ENCODE assay signal across 7 mouse cellular contexts in genomic region chr1:86526116-86526788, GRCm38 (mm10). TPM values are rescaled to one million over a fixed set of nuclear protein-coding genes. Genes with fewer than 3 reads are reported as not detected.
DNase-seq lines count a peak whose midpoint lies in the region; ATAC-seq lines count a peak whose summit lies in the region.

TSS of gene Ptma (plus strand) at chr1:86526726.

- peak within 1 kb of the TSS; percentile 95 for H3K4me2 ChIP-seq in intestine, embryonic 16.5 days (ENCODE audit: low read depth, low read length)
- H3K4me2 ChIP-seq in midbrain, embryonic 11.5 days = peak within 1 kb of the TSS; percentile 98

- intact Hi-C loops in left cerebral cortex, postnatal 36 days (cut with DNase I) = loop anchor here (1.0 kb wide), 1 partner anchor 22 kb away; no protein-coding TSS in a partner anchor

- no peaks in the 10 kb centered on the region; the same call in 1 of the 2 replicates for H3K36me3 ChIP-seq in intestine, embryonic 16.5 days (ENCODE audit: control insufficient read depth, insufficient read depth, low read length)
- peaks cover 14% of the 10 kb centered on the region for H3K36me3 ChIP-seq in midbrain, embryonic 11.5 days (ENCODE audit: control insufficient read depth, insufficient read depth, low read length)

- H3K27me3 ChIP-seq in intestine, embryonic 16.5 days (replicated peaks; ENCODE audit: control insufficient read depth, insufficient read depth, low read length) = no peaks in the 10 kb centered on the region
- H3K27me3 ChIP-seq in midbrain, embryonic 11.5 days (ENCODE audit: control insufficient read depth, insufficient read depth, low read length) = no peaks in the 10 kb centered on the region

- peak within 1 kb of the TSS; percentile 97 for H3K4me3 ChIP-seq in intestine, embryonic 16.5 days (ENCODE audit: low read length)
- peak within 1 kb of the TSS; percentile 92 for H3K4me3 ChIP-seq in midbrain, embryonic 11.5 days (ENCODE audit: low read depth, low read length)

- H3K9ac ChIP-seq in intestine, embryonic 16.5 days (ENCODE audit: low read depth, low read length) = peak within 1 kb of the TSS; percentile 100
- peak within 1 kb of the TSS; percentile 100 for H3K9ac ChIP-seq in midbrain, embryonic 11.5 days (ENCODE audit: low read length)

- DNase-seq in adrenal gland, adult 8-10 months = peak; percentile 99
- DNase-seq in embryo, embryonic 9.5 days (ENCODE audit: extremely low spot score) = peak; percentile 99
- DNase-seq in gastrocnemius, postnatal 4 days (ENCODE audit: low spot score in 2 of 2) = peak; percentile 97 to 99
- DNase-seq in left cerebral cortex, postnatal 36 days (ENCODE audit: low spot score in 2 of 2) = peak; percentile 98 to 99
- peak; percentile 100 for DNase-seq in midbrain, embryonic 11.5 days (ENCODE audit: low spot score, missing footprints)
- DNase-seq in skeletal muscle tissue, adult 2 months (ENCODE audit: low read depth, low spot score) = peak; percentile 99

- WGBS in intestine, embryonic 16.5 days = under 1% methylated on average over 59 of the region's 63 CpGs
- under 1% methylated on average over 50 of the region's 63 CpGs for WGBS in midbrain, embryonic 11.5 days

- H3K9me3 ChIP-seq in intestine, embryonic 16.5 days (ENCODE audit: control insufficient read depth, low read length) = no peaks in the 10 kb centered on the region
- H3K9me3 ChIP-seq in midbrain, embryonic 11.5 days (ENCODE audit: control insufficient read depth, low read length) = no peaks in the 10 kb centered on the region

- peak; percentile 94 for ATAC-seq in intestine, embryonic 16.5 days
- ATAC-seq in midbrain, embryonic 11.5 days (ENCODE audit: low FRiP score) = peak; percentile 95

- H3K27ac ChIP-seq in intestine, embryonic 16.5 days (ENCODE audit: low read length) = peak within 1 kb of the TSS; percentile 100
- H3K27ac ChIP-seq in midbrain, embryonic 11.5 days (ENCODE audit: low read depth, low read length) = peak within 1 kb of the TSS; percentile 97

- H3K4me1 ChIP-seq in intestine, embryonic 16.5 days (ENCODE audit: control insufficient read depth, insufficient read depth, low read length) = peaks cover 21% of the 10 kb centered on the region
- H3K4me1 ChIP-seq in midbrain, embryonic 11.5 days (ENCODE audit: control insufficient read depth, insufficient read depth, low read length) = peaks cover 29% of the 10 kb centered on the region

RNA-seq across cellular contexts. Expression of gene Ptma, which starts in this region (rescaled TPM):
- total RNA-seq in adrenal gland, adult 8-10 months (2022) = 100 to 1,000 TPM; 448 to 514 (median 510) TPM
- 100 to 1,000 TPM; 655 to 661 TPM for total RNA-seq in gastrocnemius, postnatal 4 days (2021)
- polyA plus RNA-seq in intestine, embryonic 16.5 days (2015; fragmentation: Nextera tagmentation; extraction: Ambion mirVana) = 1,684 and 1,813 TPM in 2 replicates
- 100 to 1,000 TPM; 384 TPM for total RNA-seq in left cerebral cortex, postnatal 36 days (2021)
- 3,090 and 3,352 TPM in 2 replicates for polyA plus RNA-seq in midbrain, embryonic 11.5 days (2014; fragmentation: Nextera tagmentation; extraction: Ambion mirVana)

Comparison
In these comparisons a context has a peak if more than half of its experiments do, and no peak if none do; other contexts are left out.
1. Peak in every context shown above with its lines: DNase-seq, ATAC-seq, H3K4me3 ChIP-seq and H3K27ac ChIP-seq.